Mouse (Mus musculus) mesoderm, embryonic 11.5 days (tissue): ENCODE measurements around the gene Rab25.

ENCODE experiments used
- DNase-seq: peaks from one replicate; pipeline ENCODE4 v3.0.0-alpha.2; 2012; ENCODE audit warnings: low read depth, low spot score

Rab25 gene

GRCm38 (mm10) chr3:88503881-88504746 lies 44.0 kb downstream of the Rab25 start:
- no peak for DNase-seq

- DNase-seq = no peak
Observed at GRCm38 (mm10) chr3:88503505-88503863, 44.6 kb downstream of the Rab25 start.

- DNase-seq = peak; percentile 70
Observed at GRCm38 (mm10) chr3:88502641-88503504, 45.2 kb downstream of the Rab25 start.

DNA sequence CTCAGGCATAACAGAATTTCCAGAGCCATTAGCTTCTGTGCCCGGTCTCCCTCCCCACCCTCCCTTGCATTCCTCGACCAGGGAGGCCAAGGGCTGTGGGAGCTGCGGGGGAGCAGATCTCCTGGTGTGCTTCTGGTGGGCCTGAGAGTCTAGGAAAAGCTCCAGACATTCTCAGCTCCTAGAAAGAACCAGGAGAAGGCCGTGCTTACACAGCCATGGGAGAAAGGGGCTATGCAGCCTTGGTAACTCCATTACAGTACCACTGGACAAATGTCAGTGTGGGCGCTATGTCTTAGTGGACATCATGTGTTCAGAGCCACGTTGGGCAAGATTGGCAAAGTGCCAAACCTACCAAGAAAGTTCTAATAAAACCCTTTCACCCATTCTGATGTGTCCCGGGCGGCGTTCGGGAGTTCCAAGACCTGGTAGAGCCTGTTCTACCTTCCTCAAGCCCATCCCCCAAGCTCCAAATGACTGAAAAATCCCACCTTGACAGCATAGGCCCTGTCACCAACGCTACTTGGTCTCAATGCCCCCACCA lies 46.0 kb downstream of the Rab25 start:
- DNase-seq = no peak

DNA sequence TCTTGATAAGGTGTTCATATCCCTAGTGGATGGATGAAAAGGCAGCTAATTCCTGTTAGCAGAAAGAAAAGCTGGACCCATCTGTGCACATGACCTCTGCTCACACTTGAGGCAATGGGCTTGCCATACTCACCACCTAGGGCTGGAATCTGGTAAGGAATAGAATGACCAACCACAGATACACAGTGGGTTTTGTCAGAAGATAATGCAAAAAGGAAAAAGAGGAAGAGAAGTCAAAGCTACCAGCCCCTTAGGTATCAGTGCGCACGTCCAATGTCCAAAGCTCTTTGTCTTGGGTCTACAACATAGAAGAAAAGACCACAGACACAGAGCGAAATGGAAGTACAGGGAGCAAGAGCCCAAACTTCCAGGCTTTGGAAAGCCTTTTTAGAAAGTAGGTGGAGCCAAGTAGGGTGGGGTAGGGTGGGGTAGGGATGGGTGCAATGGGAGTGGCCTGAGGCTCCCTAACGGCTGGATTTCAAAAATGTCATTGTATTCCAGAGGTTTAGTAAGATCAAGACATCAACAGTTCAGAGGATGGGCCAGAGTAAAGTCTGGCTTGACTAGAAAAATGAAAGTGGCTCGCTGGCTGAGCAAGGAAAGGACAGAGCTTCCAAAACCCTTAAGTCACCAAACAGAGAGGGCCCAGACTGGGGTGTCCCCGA lies 46.6 kb downstream of the Rab25 start:
- DNase-seq = no peak

- no peak for DNase-seq
Observed at GRCm38 (mm10) chr3:88500655-88501365, 47.3 kb downstream of the Rab25 start.

- no peak for DNase-seq
Observed at GRCm38 (mm10) chr3:88500087-88500486, 48.0 kb downstream of the Rab25 start.

DNA sequence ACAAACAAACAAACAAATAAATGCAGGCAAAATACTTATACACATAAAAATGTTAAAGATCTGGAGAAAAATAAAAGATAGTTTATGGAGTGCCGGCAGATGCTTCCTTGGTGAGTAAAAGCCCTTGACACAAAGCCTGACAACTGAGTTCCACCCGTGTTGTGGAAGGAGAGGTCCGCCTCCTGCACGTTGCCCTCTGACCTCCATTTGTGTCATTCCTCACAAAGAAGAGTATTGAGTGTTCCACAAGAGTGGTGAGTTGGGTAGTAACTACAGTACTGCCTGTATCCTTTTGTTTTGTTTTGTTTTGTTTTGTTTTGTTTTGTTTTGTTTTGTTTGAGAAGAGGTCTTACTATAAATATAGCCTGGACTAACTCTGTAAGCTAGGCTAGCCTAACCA lies 48.5 kb downstream of the Rab25 start:
- no peak for DNase-seq

DNA sequence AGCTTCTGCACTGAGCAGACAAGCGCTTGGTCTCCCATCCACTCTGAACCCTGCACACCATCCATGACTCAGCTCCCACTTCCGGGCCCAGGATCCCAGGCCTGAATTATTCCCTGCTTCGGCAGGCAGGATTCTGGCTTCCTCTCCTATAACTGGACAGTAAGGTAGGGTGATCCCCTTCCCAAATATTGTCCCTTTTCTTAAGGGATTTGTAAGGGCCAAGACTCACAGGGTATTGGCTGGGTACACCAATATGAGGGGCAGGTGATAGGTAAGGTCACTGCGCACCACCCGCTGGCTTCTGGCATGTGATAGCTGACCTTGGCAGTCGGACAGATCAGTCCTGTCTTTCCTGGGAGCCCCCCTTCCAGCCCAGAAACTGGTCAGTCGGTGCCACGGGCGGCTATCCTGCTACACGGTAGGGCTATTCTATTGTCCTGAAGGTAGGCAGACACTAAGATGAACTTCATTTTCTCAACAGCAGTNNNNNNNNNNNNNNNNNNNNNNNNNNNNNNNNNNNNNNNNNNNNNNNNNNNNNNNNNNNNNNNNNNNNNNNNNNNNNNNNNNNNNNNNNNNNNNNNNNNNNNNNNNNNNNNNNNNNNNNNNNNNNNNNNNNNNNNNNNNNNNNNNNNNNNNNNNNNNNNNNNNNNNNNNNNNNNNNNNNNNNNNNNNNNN lies 52.2 kb downstream of the Rab25 start:
- DNase-seq = no peak

DNA sequence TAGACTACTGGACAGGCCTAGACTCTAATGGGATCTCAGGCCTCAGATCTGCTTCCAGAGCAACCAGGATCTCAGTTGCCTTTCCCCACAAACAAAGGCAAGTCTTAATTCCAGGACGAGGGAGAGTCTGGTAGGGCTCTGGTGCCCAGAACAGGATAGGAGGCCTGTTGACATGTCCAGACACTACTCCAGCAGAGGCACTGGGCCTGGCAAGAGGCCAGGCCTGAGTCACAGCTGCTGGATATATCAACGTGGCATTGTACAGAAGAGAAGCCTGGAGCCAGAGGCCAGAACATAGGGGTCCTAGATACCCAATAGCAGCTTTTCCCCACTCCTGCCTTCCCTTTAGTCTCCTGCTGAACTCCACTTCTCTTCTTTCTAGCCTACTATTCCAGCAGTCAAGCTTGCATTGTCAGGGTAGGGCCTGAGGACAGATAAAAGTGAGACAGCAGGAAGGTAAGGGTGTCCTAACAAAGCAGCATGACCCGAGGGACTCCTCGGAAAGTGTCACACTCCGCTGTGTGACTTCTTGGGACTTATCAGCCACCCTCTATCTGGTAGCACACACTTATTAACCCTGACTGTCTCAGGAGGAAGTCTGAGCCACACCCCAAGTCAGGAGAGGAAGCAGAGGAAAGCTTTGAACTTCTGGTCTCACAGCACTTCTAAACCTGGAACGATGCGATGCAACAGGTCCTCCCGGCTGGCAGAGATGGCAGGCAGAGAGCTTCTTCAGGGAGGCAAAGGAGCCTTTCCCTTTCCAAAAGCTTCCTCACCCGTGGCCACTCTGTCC lies 53.1 kb downstream of the Rab25 start:
- no peak for DNase-seq

- DNase-seq = no peak
Observed at GRCm38 (mm10) chr3:88493706-88494582, 54.2 kb downstream of the Rab25 start.
